Mouse (Mus musculus) olfactory bulb, adult 2 months (tissue): ENCODE measurements around the gene Rbfox2. TPM values are rescaled to one million over a fixed set of nuclear protein-coding genes. Genes with fewer than 3 reads are reported as not detected.

Experiments used
- H3K27ac ChIP-seq: fragments of 200-500 bp; 2 replicates; pipeline ENCODE4 v1.5.1; 2012; ENCODE audit warnings: low read depth, low read length; ENCODE audit not compliant: insufficient read depth
- H3K4me1 ChIP-seq: fragments of 200-500 bp; 2 replicates; pipeline ENCODE4 v1.6.1; 2012; ENCODE audit warnings: low read length; ENCODE audit not compliant: control insufficient read depth, insufficient read depth
- H3K4me3 ChIP-seq: fragments of 200-500 bp; 2 replicates; pipeline ENCODE4 v1.5.1; 2012; ENCODE audit warnings: mild to moderate bottlenecking, low read depth, low read length, moderate library complexity; ENCODE audit not compliant: insufficient read depth
- CTCF ChIP-seq: fragments of 200-500 bp; IDR thresholded peaks from 2 replicates; pipeline ENCODE4 v1.5.1; 2012; ENCODE audit warnings: low read depth, mild to moderate bottlenecking, low read length, moderate library complexity; ENCODE audit not compliant: insufficient read depth
- POLR2A ChIP-seq: fragments of 200-500 bp; IDR thresholded peaks from 2 replicates; pipeline ENCODE4 v1.6.1; 2012; ENCODE audit warnings: mild to moderate bottlenecking, low read depth, low read length, moderate library complexity; ENCODE audit not compliant: insufficient read depth
- WGBS: fragments of 180-500 bp; shearing (Covaris S2); methylation state at CpG from one replicate; pipeline ENCODE4 v1.1.7; 2018; 5-methylcytosine and 5-hydroxymethylcytosine counted together
- polyA plus RNA-seq: library from polyadenylated mRNA; stranded (reverse); fragments of >200 nt; gene quantifications from 2 replicates; pipeline ENCODE4 v1.2.4, GENCODE M21; 2012; ENCODE audit warnings: low replicate concordance; ENCODE audit not compliant: missing spikeins, insufficient read depth, insufficient read length

Gene Rbfox2
- polyA plus RNA-seq, 1 experiment: 46.1 TPM

DNA sequence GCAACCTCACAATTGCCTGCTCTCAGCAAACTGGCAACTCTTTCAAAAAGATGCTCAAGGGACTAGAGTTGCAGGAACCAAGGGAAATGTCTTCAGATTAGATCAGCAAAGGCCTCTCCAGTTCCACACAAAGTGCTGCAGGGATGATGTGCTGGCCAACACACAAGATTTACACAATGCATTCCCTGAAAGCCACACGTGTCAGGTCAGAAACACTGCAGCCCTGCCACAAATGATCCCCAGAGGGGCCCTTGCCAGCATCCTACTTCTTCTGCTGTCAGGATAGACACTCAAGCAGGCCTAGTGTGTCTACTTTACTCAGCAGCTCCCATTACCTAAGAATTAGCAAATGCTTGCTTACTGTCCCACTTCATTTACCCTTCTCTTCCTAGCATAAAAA is 89.3 kb downstream of the Rbfox2 start:
- no peak for TF ChIP-seq POLR2A
- no peak for TF ChIP-seq CTCF
- H3K4me3 ChIP-seq: no peak overlapping the region
- H3K27ac ChIP-seq: no peak overlapping the region
- peaks cover 39% of the 10 kb centered on the region for H3K4me1 ChIP-seq
- WGBS: 45% methylated on average over 1 of the region's 1 CpGs

- 66% methylated on average over 6 of the region's 6 CpGs for WGBS
- TF ChIP-seq POLR2A (no peak), CTCF (no peak)
- H3K27ac ChIP-seq: no peak overlapping the region
- peaks cover 42% of the 10 kb centered on the region for H3K4me1 ChIP-seq
- no peak overlapping the region for H3K4me3 ChIP-seq
Observed at GRCm38 (mm10) chr15:77216704-77217103, 90.1 kb downstream of the Rbfox2 start.

GRCm38 (mm10) chr15:77215178-77215800 is 91.5 kb downstream of the Rbfox2 start:
- Histone ChIP-seq H3K27ac (no peak overlapping the region; the same call in 1 of the 2 replicates), H3K4me3 (no peak overlapping the region)

GRCm38 (mm10) chr15:77214410-77215107 is 92.2 kb downstream of the Rbfox2 start:
- TF ChIP-seq CTCF: no peak
- TF ChIP-seq POLR2A: no peak
- Histone ChIP-seq H3K27ac (no peak overlapping the region), H3K4me3 (no peak overlapping the region), H3K4me1 (peaks cover 34% of the 10 kb centered on the region)
- whole genome bisulfite sequencing: 55% methylated on average over 8 of the region's 8 CpGs

More at GRCm38 (mm10) chr15:77215178-77215800, 91.5 kb downstream of the Rbfox2 start:
- no peak for TF ChIP-seq POLR2A
- no peak for TF ChIP-seq CTCF
- peaks cover 40% of the 10 kb centered on the region for H3K4me1 ChIP-seq
- WGBS: 31% methylated on average over 5 of the region's 5 CpGs

- WGBS: 31% methylated on average over 5 of the region's 5 CpGs
- Histone ChIP-seq H3K4me3 (no peak overlapping the region), H3K27ac (no peak overlapping the region), H3K4me1 (peaks cover 33% of the 10 kb centered on the region)
- TF ChIP-seq CTCF (no peak), POLR2A (no peak)
Observed at GRCm38 (mm10) chr15:77213829-77214228, 93.0 kb downstream of the Rbfox2 start.

DNA sequence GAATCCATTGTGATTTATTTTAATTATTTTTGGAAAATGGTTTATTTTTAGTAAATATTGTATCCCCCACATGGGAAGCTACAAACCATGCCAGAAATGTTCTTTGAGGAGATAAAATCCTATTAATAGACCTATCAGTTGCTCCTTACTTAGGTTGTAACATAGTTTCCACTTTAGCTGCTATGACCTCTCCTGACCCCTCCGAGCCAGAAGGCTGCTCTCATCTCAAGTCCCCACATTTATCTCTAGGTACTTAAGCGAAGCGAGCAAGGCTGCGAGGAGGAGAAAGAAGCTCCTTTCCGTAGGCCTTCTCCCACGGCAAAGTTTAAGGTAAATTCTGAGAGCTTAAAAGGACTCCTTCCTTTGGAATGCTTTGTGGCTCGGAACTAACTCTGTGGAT is 94.0 kb downstream of the Rbfox2 start:
- Histone ChIP-seq H3K27ac (no peak overlapping the region), H3K4me3 (no peak overlapping the region), H3K4me1 (peaks cover 29% of the 10 kb centered on the region)
- WGBS: 63% methylated on average over 7 of the region's 7 CpGs
- TF ChIP-seq CTCF (no peak), POLR2A (no peak)

GRCm38 (mm10) chr15:77212217-77212757 is 94.5 kb downstream of the Rbfox2 start:
- 40% methylated on average over 4 of the region's 4 CpGs for WGBS
- Histone ChIP-seq H3K4me1 (peaks cover 24% of the 10 kb centered on the region), H3K27ac (no peak overlapping the region), H3K4me3 (no peak overlapping the region)
- no peak for TF ChIP-seq CTCF
- TF ChIP-seq POLR2A: no peak

GRCm38 (mm10) chr15:77206996-77207395 is 99.8 kb downstream of the Rbfox2 start:
- Histone ChIP-seq H3K4me1 (peaks cover 16% of the 10 kb centered on the region), H3K4me3 (no peak overlapping the region), H3K27ac (no peak overlapping the region)
- WGBS: 36% methylated on average over 5 of the region's 5 CpGs
- TF ChIP-seq POLR2A (no peak), CTCF (no peak)

DNA sequence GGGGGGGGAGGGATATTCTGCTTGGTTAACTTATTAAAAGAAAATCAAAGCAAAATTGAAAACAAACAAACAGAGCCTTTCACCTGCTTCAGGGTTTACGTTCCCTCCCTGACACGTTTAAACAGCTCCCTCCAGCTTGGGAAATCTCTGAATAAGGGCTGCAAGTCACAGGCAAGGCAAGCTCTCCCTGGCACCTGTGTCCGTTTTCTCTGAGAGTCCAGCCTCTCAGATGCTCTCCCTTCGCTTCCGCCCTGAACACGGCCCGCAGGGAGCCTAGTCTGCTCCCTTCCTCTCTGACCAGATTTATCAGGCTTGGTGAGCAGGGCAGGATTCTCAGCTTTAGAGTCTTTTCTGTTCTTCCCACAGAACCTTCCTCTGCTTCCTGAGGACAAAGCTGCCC is 101.9 kb downstream of the Rbfox2 start:
- Histone ChIP-seq H3K4me1 (peaks cover 16% of the 10 kb centered on the region), H3K27ac (no peak overlapping the region), H3K4me3 (no peak overlapping the region)
- TF ChIP-seq POLR2A: no peak
- TF ChIP-seq CTCF: no peak
- WGBS: 49% methylated on average over 7 of the region's 7 CpGs
